Mouse (Mus musculus) adrenal gland, postnatal 36 days (tissue): ENCODE data around the gene Vmn1r175. TPM values are rescaled to one million over a fixed set of nuclear protein-coding genes. Genes with fewer than 3 reads are reported as not detected.
"Not testable (repeated sequence)": the region's sequence is repeated elsewhere in the genome, so short reads cannot be mapped to it uniquely, and the experiment has no call there.

Experiments
- DNase-seq, 2 experiments: peaks; one replicate each; pipeline ENCODE4 v3.0.0; 2021; ENCODE audit warnings: mixed read lengths in 1 of 2
- long read RNA-seq, 2 experiments: library from polyadenylated mRNA; stranded (forward); transcript quantifications; one replicate each; pipeline ENCODE4 v2.0.0; 2021; ENCODE audit warnings: borderline sequencing depth in 2 of 2
- total RNA-seq, 2 experiments: library from RNA; stranded (reverse); gene quantifications; 2 replicates each; pipeline ENCODE4 v1.2.3; 2021

Gene Vmn1r175
- not detected for total RNA-seq
- long read RNA-seq, experiment 1 = 0 reads
- long read RNA-seq, experiment 2 = 0 reads

DNA sequence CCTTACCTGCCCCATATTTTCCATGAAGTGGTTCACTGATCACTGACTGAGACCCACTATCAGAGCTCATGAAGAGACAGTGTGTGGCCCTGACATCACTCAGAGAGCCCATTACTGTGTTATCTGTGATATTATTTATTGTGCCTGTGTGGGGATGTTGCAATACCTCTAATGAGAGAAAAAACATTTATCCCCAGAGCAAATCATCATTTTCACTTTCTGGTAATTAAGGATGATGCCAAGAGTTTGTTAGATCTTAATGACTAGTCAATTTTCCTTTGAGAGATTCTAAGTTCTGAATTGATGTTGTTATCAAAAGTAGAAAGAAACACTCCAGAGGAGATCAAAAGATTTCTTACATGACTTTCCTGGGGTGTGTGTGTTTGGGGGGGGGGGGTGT, at the start of gene Vmn1r175:
Gene Vmn1r175, minus strand, starts transcription at position 101 of the 400 bp plus-strand sequence.
- not testable (repeated sequence) for DNase-seq

- not testable (repeated sequence) for DNase-seq
Measured at GRCm38 (mm10) chr7:23837272-23837671, 26.8 kb upstream of the Vmn1r175 start, which contains the start of gene Vmn1r176. Gene Vmn1r176, minus strand, starts transcription at chr7:23837372.

DNA sequence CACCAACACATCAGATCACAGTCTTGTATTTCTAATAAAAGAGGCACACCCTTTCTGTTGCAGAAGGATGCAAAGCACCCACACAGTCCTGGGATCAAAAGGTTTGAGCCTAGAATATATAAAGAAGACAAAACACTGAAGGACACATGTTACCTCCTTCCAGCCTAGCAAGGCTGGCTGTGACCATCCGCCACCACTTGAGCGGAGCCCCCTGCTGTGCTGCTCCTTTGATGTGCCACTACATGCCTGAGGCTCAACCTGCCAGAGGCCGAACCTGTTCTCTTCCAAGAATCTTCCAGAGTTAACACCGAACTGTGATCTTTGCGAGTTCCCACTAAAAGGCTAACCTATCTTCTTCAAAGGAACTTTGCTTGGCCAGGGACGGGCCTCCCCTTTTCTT, 25.9 kb downstream of the Vmn1r175 start:
- no peak for DNase-seq

Other genes starting within 250 kb of the Vmn1r175 start
- gene Vmn1r169, start 235.1 kb downstream of the Vmn1r175 start, total RNA-seq = not detected
- gene Vmn1r170, start 204.5 kb downstream of the Vmn1r175 start, total RNA-seq = not detected
- not detected for gene Vmn1r171, start 179.9 kb downstream of the Vmn1r175 start, total RNA-seq
- not detected for gene Vmn1r172, start 152.3 kb downstream of the Vmn1r175 start, total RNA-seq
- not detected for gene Vmn1r173, start 109.9 kb downstream of the Vmn1r175 start, total RNA-seq
- gene Vmn1r174, start 58.4 kb downstream of the Vmn1r175 start, total RNA-seq = not detected
- not detected for gene Vmn1r176, start 26.7 kb upstream of the Vmn1r175 start, total RNA-seq
- not detected for gene Vmn1r177, start 55.8 kb upstream of the Vmn1r175 start, total RNA-seq
- gene Vmn1r178, start 81.4 kb upstream of the Vmn1r175 start, total RNA-seq = not detected
- gene Vmn1r179, start 116.3 kb upstream of the Vmn1r175 start, total RNA-seq = not detected
- not detected for gene Vmn1r180, start 140.0 kb upstream of the Vmn1r175 start, total RNA-seq
- not detected for gene Vmn1r181, start 164.0 kb upstream of the Vmn1r175 start, total RNA-seq
- not detected for gene V1rd19, start 191.0 kb upstream of the Vmn1r175 start, total RNA-seq
- gene Vmn1r183, start 242.6 kb upstream of the Vmn1r175 start, total RNA-seq = not detected